Mouse (Mus musculus) bone marrow macrophage, adult 2 months (primary cell): ENCODE measurements around the gene Mxi1. TPM values are rescaled to one million over a fixed set of nuclear protein-coding genes. Genes with fewer than 3 reads are reported as not detected.

ENCODE experiments used
- H3K27ac ChIP-seq: 2 replicates; pipeline ENCODE4 v1.5.1; 2012; ENCODE audit warnings: low read depth, low read length; ENCODE audit not compliant: insufficient read depth
- H3K4me1 ChIP-seq: 2 replicates; pipeline ENCODE4 v1.6.1; 2012; ENCODE audit warnings: low read length; ENCODE audit not compliant: control insufficient read depth, insufficient read depth
- H3K4me3 ChIP-seq: 2 replicates; pipeline ENCODE4 v1.5.1; 2012; ENCODE audit warnings: mild to moderate bottlenecking, low read length, moderate library complexity; ENCODE audit not compliant: insufficient read depth
- CTCF ChIP-seq: IDR thresholded peaks from 2 replicates; pipeline ENCODE4 v1.5.1; 2012; ENCODE audit warnings: low read depth, mild to moderate bottlenecking, low read length, moderate library complexity
- POLR2A ChIP-seq: IDR thresholded peaks from 2 replicates; pipeline ENCODE4 v1.6.1; 2012; ENCODE audit warnings: mild to moderate bottlenecking, low read depth, low read length, borderline replicate concordance
- polyA plus RNA-seq: library from polyadenylated mRNA; stranded (reverse); fragments of >200 nt; gene quantifications from 2 replicates; pipeline ENCODE4 v1.2.4, GENCODE M21; 2012; ENCODE audit not compliant: missing spikeins, insufficient read depth, insufficient read length

Mxi1 gene
- polyA plus RNA-seq, 1 experiment: 49.2 TPM

- H3K4me3 ChIP-seq: no peak overlapping the region
- H3K4me1 ChIP-seq: peaks cover 35% of the 10 kb centered on the region
- TF ChIP-seq CTCF (peak; percentile 17; the same call in 1 of the 2 replicates), POLR2A (no peak)
- no peak overlapping the region for H3K27ac ChIP-seq
Observed at GRCm38 (mm10) chr19:53322438-53323048, 12.2 kb downstream of the Mxi1 start.

DNA sequence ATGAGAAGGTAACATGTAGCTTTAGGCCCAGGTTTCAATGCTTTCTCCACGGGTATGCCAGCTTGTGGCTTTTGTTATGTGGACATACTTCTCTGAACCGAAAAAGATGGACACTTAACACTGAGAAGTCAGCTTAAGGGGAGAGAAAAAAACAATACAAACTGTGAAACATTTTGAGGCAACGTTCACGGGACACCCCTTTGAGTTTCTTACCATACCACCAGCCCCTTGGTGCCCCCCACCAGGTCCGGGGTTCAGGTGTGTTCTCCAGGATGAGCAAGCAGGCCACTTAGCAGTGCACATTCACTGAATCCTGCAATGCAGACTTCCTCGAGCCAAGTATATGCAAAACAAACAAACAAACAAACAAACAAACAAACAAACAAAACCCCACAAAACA, 14.5 kb downstream of the Mxi1 start:
- H3K4me1 ChIP-seq: peaks cover 26% of the 10 kb centered on the region
- TF ChIP-seq POLR2A (no peak), CTCF (no peak)
- no peak overlapping the region for H3K27ac ChIP-seq
- no peak overlapping the region for H3K4me3 ChIP-seq

- Histone ChIP-seq H3K27ac (peak overlapping the region; percentile 17), H3K4me3 (peak overlapping the region; percentile 49), H3K4me1 (peaks cover 26% of the 10 kb centered on the region)
- TF ChIP-seq POLR2A (no peak), CTCF (no peak)
Observed at GRCm38 (mm10) chr19:53325578-53326295, 15.4 kb downstream of the Mxi1 start.

- peaks cover 29% of the 10 kb centered on the region for H3K4me1 ChIP-seq
- no peak overlapping the region for H3K4me3 ChIP-seq
- TF ChIP-seq POLR2A: no peak
- TF ChIP-seq CTCF: no peak
- H3K27ac ChIP-seq: no peak overlapping the region
Observed at GRCm38 (mm10) chr19:53328116-53328515, 17.8 kb downstream of the Mxi1 start.

DNA sequence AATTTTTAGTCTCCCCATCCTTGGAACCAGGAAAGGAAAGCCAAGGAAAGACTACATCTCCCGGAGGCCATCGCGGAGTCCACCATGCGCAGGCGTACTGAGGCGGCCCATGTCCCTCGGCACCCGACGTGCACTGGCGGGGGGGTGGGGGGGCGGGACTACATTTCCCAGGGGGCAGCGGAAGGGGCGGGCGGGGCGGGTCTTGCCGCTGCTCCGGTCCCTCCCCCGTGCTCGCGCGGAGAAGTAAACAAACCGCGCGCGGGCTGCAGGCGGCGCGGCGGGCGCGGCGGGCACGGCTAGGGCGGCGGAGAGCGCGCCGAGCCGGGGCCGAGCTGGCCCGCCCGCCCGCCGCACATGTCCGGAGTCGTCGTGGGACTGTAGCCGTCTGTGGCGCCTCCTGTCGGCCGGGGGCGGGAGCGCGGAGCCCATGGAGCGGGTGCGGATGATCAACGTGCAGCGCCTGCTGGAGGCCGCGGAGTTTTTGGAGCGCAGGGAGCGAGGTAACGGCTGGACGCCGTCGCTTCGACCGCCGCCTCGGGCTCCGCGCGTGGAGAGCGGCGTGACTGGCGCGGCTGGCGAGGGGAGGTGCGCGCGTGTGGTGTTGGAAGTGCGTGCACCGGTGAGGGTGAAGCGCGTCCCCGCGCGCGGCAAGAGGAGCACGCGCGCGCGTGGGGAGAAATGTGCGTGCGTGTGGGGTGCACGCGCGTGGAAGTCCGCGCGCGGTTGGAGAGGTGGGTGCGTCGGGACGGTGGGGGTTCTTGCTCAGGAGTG, 19.1 kb downstream of the Mxi1 start:
- H3K4me1 ChIP-seq: peaks cover 29% of the 10 kb centered on the region
- peak overlapping the region; percentile 29 for H3K27ac ChIP-seq
- TF ChIP-seq POLR2A: no peak
- 0 out of 2 replicates have a peak, but pooled peaks have one; percentile 29 for TF ChIP-seq CTCF
- H3K4me3 ChIP-seq: peak overlapping the region; percentile 76

DNA sequence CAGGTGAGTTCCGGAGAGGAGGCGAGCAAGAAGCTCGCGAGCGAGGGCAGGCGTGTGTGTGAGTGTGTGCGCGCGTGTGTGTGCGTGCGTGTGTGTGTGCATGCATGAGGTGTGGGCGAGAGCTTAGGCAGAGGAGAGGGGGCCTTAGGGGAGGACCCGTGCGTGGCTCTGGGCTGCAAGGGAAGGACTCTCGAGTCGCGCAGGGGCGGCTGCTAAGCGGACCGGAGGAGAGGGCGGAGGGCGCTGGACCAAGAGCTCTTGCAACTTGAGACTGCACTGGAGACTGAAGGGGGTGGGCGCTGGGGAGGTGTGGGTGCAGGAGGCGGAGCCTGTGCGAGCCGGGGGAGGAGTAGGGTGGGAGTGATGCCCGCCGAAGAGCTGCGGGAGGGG, 19.7 kb downstream of the Mxi1 start:
- TF ChIP-seq POLR2A: no peak
- TF ChIP-seq CTCF: no peak
- Histone ChIP-seq H3K4me3 (peak overlapping the region; percentile 76), H3K4me1 (peaks cover 26% of the 10 kb centered on the region), H3K27ac (no peak overlapping the region; the same call in 1 of the 2 replicates)

DNA sequence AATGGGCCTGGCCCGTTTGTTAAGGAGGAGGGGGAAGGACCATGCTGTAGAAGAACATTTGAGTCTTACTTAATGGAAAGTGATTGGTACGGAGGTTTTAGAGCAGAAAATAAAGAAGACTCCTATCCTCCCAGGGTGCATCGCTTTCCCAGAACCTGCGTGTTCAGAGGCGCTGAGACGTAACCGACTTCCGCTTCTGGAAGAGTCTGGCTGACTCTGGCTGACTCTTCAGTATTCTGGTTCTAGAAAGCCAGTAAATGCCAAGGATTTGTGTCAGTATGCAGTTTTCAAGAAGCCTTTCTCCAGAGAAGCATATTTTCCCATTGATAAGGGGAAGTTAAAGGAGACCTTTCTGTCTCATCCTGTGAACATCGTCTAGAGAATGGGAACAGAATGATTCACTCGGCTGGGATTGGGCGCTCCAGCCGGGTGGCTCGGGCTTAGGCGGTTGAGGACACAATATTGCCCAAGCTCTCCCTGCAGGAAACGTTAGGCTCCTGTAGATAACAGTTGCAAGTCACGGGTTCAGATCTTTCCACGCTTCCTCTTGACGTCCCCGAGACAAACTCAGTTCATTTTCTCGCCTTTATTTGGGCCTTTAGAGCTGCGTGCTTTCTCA, 21.7 kb downstream of the Mxi1 start:
- no peak overlapping the region for H3K27ac ChIP-seq
- TF ChIP-seq POLR2A (no peak), CTCF (no peak)
- peaks cover 15% of the 10 kb centered on the region for H3K4me1 ChIP-seq
- H3K4me3 ChIP-seq: no peak overlapping the region

- Histone ChIP-seq H3K4me3 (no peak overlapping the region), H3K27ac (no peak overlapping the region), H3K4me1 (peaks cover 2% of the 10 kb centered on the region; the same call in 1 of the 2 replicates)
- TF ChIP-seq POLR2A: no peak
- TF ChIP-seq CTCF: no peak
Observed at GRCm38 (mm10) chr19:53333730-53334129, 23.4 kb downstream of the Mxi1 start.

- H3K4me3 ChIP-seq: no peak overlapping the region
- no peak for TF ChIP-seq POLR2A
- TF ChIP-seq CTCF: no peak
- no peak overlapping the region for H3K27ac ChIP-seq
- peaks cover 2% of the 10 kb centered on the region; the same call in 1 of the 2 replicates for H3K4me1 ChIP-seq
Observed at GRCm38 (mm10) chr19:53335241-53335640, 24.9 kb downstream of the Mxi1 start.
